Mouse (Mus musculus) hindbrain, embryonic 14.5 days (tissue): ENCODE measurements at regions not wholly inside any gene's neighbourhood (a gene's known extent, or its start where the extent isn't known, plus 50 kb on each side); places are given as distances from the start of the nearest gene placed in this dataset.
"Not testable (repeated sequence)": the region's sequence is repeated elsewhere in the genome, so short reads cannot be mapped to it uniquely, and the experiment has no call there.

ENCODE experiments used
- ATAC-seq: fragments of 200-750 bp; cut with Nextera tagmentation; 2 replicates; pipeline ENCODE4 v1.8.0; 2017; ENCODE audit warnings: moderate number of reproducible peaks, mild to moderate bottlenecking, moderate TSS enrichment, moderate library complexity; ENCODE audit not compliant: low FRiP score
- DNase-seq: peaks from one replicate; pipeline ENCODE4 v3.0.0-alpha.2; 2015; ENCODE audit warnings: low spot score
- H3K27ac ChIP-seq: fragments of 300-500 bp; sonication (generic); 2 replicates; pipeline ENCODE4 v1.5.1; 2014; ENCODE audit warnings: mild to moderate bottlenecking, moderate library complexity
- H3K27me3 ChIP-seq: fragments of 300-500 bp; sonication (generic); 2 replicates; pipeline ENCODE4 v1.6.1; 2014; ENCODE audit warnings: mild to moderate bottlenecking, low read length, mixed read lengths; ENCODE audit not compliant: control insufficient read depth, insufficient read depth
- H3K36me3 ChIP-seq: fragments of 300-500 bp; sonication (generic); replicated peaks from 2 replicates; pipeline ENCODE4 v1.6.1; 2014; ENCODE audit not compliant: control insufficient read depth, insufficient read depth
- H3K4me1 ChIP-seq: fragments of 300-500 bp; sonication (generic); replicated peaks from 2 replicates; pipeline ENCODE4 v1.6.1; 2014; ENCODE audit warnings: antibody characterized with exemption, low read length, mixed read lengths; ENCODE audit not compliant: control insufficient read depth, insufficient read depth
- H3K4me2 ChIP-seq: fragments of 300-500 bp; sonication (generic); replicated peaks from 2 replicates; pipeline ENCODE4 v1.6.1; 2014; ENCODE audit warnings: mild to moderate bottlenecking, moderate library complexity
- H3K4me3 ChIP-seq: fragments of 300-500 bp; sonication (generic); replicated peaks from 2 replicates; pipeline ENCODE4 v1.5.1; 2014; ENCODE audit warnings: mild to moderate bottlenecking, low read length
- H3K9ac ChIP-seq: fragments of 300-500 bp; sonication (generic); 2 replicates; pipeline ENCODE4 v1.6.1; 2014
- H3K9me3 ChIP-seq: fragments of 300-500 bp; sonication (generic); 2 replicates; pipeline ENCODE4 v1.6.1; 2016; ENCODE audit warnings: low read length; ENCODE audit not compliant: control insufficient read depth
- WGBS: fragments of 180-500 bp; shearing (Covaris S2); extraction: QIAGEN DNeasy Blood & Tissue Kit; methylation state at CpG from one replicate; pipeline ENCODE4 v1.1.7; 2014; 5-methylcytosine and 5-hydroxymethylcytosine counted together

DNA sequence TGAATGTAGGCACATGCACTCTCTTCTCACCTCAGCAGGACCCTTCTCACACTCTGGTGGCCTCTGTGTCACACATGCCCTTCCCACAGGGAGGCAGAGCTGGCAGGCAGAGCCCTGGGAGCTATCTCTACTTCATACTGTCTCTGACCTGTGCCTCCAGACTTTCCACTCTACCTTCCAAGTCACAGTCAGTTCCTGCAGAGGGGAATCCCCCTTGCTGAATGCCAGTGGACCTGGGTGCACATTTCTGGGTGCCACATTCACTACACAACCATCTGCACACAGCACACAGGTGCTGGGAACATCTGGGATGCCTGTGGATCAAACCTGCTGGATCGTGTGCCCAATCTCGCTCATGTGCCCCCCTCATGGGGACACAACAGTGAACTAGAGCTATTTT is 138.9 kb upstream of the 1700056E22Rik start:
- Histone ChIP-seq H3K27me3 (no peaks in the 10 kb centered on the region), H3K4me1 (no peaks in the 10 kb centered on the region), H3K4me3 (no peak overlapping the region), H3K36me3 (no peaks in the 10 kb centered on the region), H3K9ac (no peak overlapping the region), H3K4me2 (no peak overlapping the region), H3K9me3 (no peaks in the 10 kb centered on the region), H3K27ac (no peak overlapping the region)
- 81% methylated on average over 2 of the region's 2 CpGs for WGBS
- DNase-seq (no peak), ATAC-seq (no peak)

DNA sequence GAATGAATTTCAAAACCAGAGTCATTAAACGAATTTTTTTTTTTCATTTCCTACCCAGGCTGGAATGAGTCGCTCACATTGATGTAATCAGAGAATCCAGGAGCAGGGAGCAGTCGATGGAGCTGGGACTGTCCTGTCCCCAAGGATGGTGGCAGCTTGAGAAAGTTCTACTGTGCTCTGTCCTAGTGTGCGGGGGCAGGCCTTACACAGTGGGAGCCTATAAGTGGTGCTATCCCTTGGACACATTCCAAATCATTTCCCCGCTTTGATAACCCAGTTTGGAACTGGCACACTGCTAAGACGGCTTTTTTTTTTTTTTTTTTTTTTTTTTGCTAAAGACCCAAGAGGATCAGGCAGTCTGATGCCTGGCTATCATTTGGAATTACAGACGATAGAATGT is 137.5 kb upstream of the 1700056E22Rik start:
- Histone ChIP-seq H3K27ac (no peak overlapping the region), H3K4me1 (no peaks in the 10 kb centered on the region), H3K4me3 (no peak overlapping the region), H3K27me3 (no peaks in the 10 kb centered on the region), H3K36me3 (no peaks in the 10 kb centered on the region), H3K9me3 (no peaks in the 10 kb centered on the region), H3K4me2 (no peak overlapping the region), H3K9ac (no peak overlapping the region)
- DNase-seq (no peak), ATAC-seq (no peak)
- 59% methylated on average over 7 of the region's 7 CpGs for WGBS

DNA sequence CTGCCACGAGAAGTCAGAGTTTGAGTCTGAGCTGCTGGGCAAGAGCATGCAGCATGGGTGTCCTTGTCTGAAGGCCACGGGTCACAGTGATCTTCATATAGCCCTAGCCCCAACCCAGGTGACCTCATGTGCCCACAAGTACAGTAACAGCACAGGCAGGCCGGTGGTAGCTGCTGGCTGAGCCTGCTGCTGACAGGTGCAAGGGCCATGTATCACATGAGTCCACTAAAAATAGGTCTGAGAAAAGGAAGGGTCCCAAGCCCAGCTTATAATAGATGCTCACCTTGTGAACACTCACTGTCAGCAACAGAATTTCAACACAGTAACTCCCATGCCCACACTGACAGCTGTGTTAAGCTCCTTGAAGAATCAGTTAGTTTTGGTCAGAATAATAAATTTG is 136.8 kb upstream of the 1700056E22Rik start:
- Histone ChIP-seq H3K9me3 (no peaks in the 10 kb centered on the region), H3K4me2 (no peak overlapping the region), H3K9ac (no peak overlapping the region), H3K4me1 (no peaks in the 10 kb centered on the region), H3K4me3 (no peak overlapping the region), H3K36me3 (no peaks in the 10 kb centered on the region), H3K27me3 (no peaks in the 10 kb centered on the region), H3K27ac (no peak overlapping the region)
- ATAC-seq = no peak
- 84% methylated on average over 3 of the region's 3 CpGs for WGBS
- DNase-seq = no peak

DNA sequence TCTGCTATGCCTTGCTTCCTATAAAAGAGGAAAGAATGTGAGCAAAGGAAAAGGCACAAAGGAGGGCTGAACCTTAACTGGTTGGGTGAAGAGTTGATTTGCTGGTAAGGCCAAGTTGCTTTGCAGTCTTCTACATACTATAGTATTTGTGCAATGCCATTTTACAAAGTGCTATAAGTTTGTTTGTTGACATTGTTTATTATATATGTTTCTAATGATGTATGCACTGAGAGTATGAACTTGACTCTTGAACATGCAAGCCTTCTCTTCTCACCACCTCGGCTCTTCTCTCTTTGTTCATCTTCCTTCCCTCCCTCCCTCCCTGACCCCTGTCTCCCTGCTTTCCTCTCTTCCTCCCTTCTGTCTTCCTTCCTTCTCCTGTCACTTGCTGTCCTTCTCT is 135.9 kb upstream of the 1700056E22Rik start:
- WGBS = 88% methylated on average over 1 of the region's 1 CpGs
- H3K27me3 ChIP-seq = no peaks in the 10 kb centered on the region
- no peaks in the 10 kb centered on the region for H3K36me3 ChIP-seq
- ATAC-seq = no peak
- H3K27ac ChIP-seq = no peak overlapping the region; the same call in 1 of the 2 replicates
- no peak for DNase-seq
- H3K4me1 ChIP-seq = no peaks in the 10 kb centered on the region
- no peaks in the 10 kb centered on the region for H3K9me3 ChIP-seq
- H3K4me3 ChIP-seq = no peak overlapping the region
- no peak overlapping the region for H3K9ac ChIP-seq
- no peak overlapping the region for H3K4me2 ChIP-seq

DNA sequence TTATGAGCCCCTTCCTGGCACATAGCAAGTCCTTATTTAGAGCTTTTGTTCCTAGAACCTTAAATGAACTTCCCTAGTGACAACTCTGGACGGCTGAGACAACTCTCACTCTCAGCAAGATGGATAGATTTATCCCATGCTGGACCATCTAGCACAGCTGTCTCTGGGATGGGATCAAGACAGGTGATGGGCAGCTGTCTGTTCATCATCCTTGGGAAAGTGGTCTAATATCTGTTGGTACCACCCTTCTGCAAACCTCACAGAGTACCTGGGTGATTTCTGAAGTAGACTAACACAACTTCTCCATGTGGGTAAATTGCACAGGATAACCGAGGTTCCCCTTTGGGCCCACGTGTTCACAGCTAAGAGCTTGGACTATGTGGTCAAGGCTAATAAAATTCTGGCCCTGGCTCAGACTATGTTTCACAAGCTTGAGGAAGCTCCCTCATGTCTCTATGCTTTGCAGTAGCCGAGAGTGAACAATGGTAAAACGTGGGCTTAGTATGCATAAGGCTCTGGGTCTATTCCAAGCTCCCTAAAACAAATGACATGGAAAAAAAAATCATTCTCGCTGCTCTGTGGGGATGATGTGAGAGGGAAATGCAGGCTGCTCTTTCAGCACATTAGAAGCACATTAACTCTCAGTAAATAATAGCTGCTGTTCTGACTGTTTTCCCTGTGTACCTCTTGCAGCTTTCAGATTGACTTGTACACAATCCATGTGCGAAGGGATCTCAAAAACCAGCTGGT is 135.1 kb upstream of the 1700056E22Rik start:
- no peak overlapping the region; the same call in 1 of the 2 replicates for H3K27ac ChIP-seq
- whole genome bisulfite sequencing = 60% methylated on average over 7 of the region's 7 CpGs

DNA sequence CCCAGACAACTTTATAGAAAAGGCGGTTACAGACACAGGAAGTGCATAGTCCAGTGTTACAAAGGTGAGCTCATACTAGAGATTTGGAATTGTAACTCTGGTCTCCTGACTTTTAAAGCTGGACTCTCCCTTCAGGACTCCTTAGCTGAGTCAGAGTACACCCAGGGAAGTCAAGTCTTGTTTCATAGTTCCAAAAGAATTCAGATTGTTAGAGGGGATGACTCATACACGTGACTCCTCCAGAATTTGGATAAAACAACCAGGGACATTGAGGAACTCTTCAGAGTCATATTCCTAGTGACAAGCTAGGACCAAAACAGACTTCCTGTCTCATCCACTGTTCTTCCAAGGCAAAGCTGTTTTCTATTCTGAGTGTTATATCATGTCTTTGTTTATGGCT is 132.8 kb upstream of the 1700056E22Rik start:
- no peaks in the 10 kb centered on the region for H3K27me3 ChIP-seq
- no peak for DNase-seq
- H3K36me3 ChIP-seq = no peaks in the 10 kb centered on the region
- WGBS = 82% methylated on average over 2 of the region's 2 CpGs
- H3K27ac ChIP-seq = no peak overlapping the region
- no peak overlapping the region for H3K4me3 ChIP-seq
- no peaks in the 10 kb centered on the region for H3K9me3 ChIP-seq
- H3K4me2 ChIP-seq = no peak overlapping the region
- no peak overlapping the region for H3K9ac ChIP-seq
- no peak for ATAC-seq
- no peaks in the 10 kb centered on the region for H3K4me1 ChIP-seq

More for the DNA sequence above, 135.1 kb upstream of the 1700056E22Rik start:
- Histone ChIP-seq H3K4me3 (no peak overlapping the region), H3K27me3 (no peaks in the 10 kb centered on the region), H3K36me3 (no peaks in the 10 kb centered on the region), H3K4me1 (no peaks in the 10 kb centered on the region), H3K9me3 (no peaks in the 10 kb centered on the region), H3K9ac (no peak overlapping the region), H3K4me2 (no peak overlapping the region)
- no peak for ATAC-seq
- DNase-seq = peak; percentile 30

DNA sequence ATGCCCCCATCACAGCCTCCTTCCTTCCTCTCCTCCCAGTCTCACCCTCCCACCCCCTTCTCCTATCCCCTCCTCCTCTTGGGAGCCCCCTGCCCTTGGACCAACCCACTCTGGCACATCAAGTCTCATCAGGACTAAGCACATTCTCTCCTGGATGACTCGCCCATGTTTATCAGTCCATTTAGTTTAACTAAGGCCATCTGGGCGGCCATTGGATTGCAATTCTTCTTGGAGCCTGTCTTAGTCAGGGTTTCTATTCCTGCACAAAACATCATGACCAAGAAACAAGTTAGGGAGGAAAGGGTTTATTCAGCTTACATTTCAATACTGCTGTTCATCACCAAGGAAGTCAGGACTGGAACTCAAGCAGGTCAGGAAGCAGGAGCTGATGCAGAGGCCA is 128.4 kb upstream of the 1700056E22Rik start:
- H3K27ac ChIP-seq, DNase-seq, ATAC-seq, H3K36me3 ChIP-seq, H3K9ac ChIP-seq, H3K4me3 ChIP-seq, H3K4me1 ChIP-seq, H3K4me2 ChIP-seq, H3K9me3 ChIP-seq, H3K27me3 ChIP-seq: not testable (repeated sequence)
- WGBS = 87% methylated on average over 2 of the region's 2 CpGs

DNA sequence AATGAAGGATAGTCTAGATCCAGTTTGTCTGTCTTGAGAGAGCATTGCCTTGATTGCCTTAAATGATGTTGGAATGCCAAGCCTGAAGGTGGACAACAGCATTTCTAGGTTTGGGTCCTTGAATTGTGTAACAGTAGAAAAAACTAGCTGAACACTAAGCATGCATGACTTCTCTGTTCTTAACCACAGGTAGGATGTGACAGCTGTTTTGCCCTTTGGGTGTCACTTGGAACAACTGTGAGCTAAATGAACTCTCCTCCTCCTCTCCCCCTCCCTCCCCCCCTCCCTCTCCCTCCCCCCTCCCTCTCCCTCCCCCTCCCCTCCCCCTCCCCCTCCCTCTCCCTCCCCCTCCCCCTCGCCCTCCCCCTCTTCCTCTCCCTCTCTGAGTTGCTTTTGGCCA is 113.6 kb upstream of the 1700056E22Rik start:
- Histone ChIP-seq H3K4me3 (no peak overlapping the region), H3K27ac (no peak overlapping the region), H3K4me1 (no peaks in the 10 kb centered on the region), H3K36me3 (no peaks in the 10 kb centered on the region), H3K4me2 (no peak overlapping the region), H3K9ac (no peak overlapping the region), H3K27me3 (no peaks in the 10 kb centered on the region), H3K9me3 (no peaks in the 10 kb centered on the region)
- no peak for ATAC-seq
- WGBS = no CpG with 5 or more reads among the region's 1 CpGs
- no peak for DNase-seq

DNA sequence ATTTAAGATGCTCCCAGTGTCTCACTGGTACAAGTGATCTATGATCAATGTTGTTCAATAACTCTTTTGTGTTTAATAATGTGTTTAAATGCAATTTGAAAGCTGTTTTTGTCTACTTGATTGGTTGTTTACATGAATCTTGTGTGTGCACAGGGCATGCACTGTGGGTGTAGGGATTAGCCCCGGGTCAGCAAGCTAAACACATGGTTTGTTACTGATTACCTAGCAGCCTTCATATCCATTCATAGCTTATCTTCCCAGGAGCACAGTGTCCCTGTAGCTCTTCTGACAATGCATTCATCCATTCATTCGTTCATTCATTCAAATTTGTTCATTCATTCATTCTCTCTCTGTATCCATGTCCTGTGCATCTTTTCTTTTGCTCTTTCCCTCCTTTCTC is 108.9 kb upstream of the 1700056E22Rik start:
- Histone ChIP-seq H3K4me3 (no peak overlapping the region), H3K4me2 (no peak overlapping the region), H3K4me1 (no peaks in the 10 kb centered on the region), H3K36me3 (no peaks in the 10 kb centered on the region), H3K9me3 (no peaks in the 10 kb centered on the region), H3K27me3 (no peaks in the 10 kb centered on the region), H3K27ac (no peak overlapping the region), H3K9ac (no peak overlapping the region)
- no peak for ATAC-seq
- 58% methylated on average over 2 of the region's 2 CpGs for WGBS
- DNase-seq = no peak

DNA sequence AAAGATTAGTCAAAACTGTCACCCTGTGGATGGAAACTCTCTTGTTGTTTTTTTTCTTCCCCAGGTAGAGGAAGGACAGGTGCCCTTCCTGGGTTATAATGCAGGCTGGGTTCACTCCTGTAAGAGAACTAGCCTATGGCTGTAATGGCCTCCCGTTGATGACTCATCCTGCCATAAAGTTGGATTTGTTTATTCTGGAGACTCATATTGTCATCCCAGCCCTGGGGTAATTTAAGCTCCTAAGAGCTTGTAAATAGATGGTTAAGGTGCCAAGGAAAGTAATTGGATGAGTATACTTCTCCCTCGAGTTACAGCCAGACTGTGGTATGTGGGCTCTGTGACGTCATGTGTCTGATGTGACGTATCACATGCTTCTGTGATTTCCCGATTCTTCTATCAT is 106.4 kb upstream of the 1700056E22Rik start:
- Histone ChIP-seq H3K36me3 (no peaks in the 10 kb centered on the region), H3K4me1 (no peaks in the 10 kb centered on the region), H3K9ac (no peak overlapping the region), H3K27ac (no peak overlapping the region), H3K4me2 (no peak overlapping the region), H3K4me3 (no peak overlapping the region), H3K9me3 (no peaks in the 10 kb centered on the region), H3K27me3 (no peaks in the 10 kb centered on the region)
- DNase-seq (no peak), ATAC-seq (no peak)
- 91% methylated on average over 5 of the region's 5 CpGs for WGBS
